Mouse (Mus musculus) midbrain, embryonic 14.5 days (tissue): ENCODE data around the gene Rabgef1. TPM values are rescaled to one million over a fixed set of nuclear protein-coding genes. Genes with fewer than 3 reads are reported as not detected.

Experiments
- ATAC-seq: fragments of 200-750 bp; cut with Nextera tagmentation; 2 replicates; pipeline ENCODE4 v1.8.0; 2017; ENCODE audit warnings: moderate number of reproducible peaks, moderate library complexity; ENCODE audit not compliant: low FRiP score, low TSS enrichment
- DNase-seq: peaks from one replicate; pipeline ENCODE4 v3.0.0-alpha.2; 2015
- H3K27ac ChIP-seq: fragments of 300-500 bp; sonication (generic); replicated peaks from 2 replicates; pipeline ENCODE4 v1.5.1; 2014; ENCODE audit warnings: mild to moderate bottlenecking, low read depth, low read length, moderate library complexity
- H3K27me3 ChIP-seq: fragments of 300-500 bp; sonication (generic); 2 replicates; pipeline ENCODE4 v1.6.1; 2014; ENCODE audit warnings: low read length, control low read depth, mixed read lengths; ENCODE audit not compliant: control insufficient read depth, insufficient read depth
- H3K36me3 ChIP-seq: fragments of 300-500 bp; sonication (generic); 2 replicates; pipeline ENCODE4 v1.6.1; 2014; ENCODE audit warnings: low read length, control low read depth; ENCODE audit not compliant: control insufficient read depth, insufficient read depth
- H3K4me1 ChIP-seq: fragments of 300-500 bp; sonication (generic); 2 replicates; pipeline ENCODE4 v1.6.1; 2014; ENCODE audit warnings: mild to moderate bottlenecking, antibody characterized with exemption, low read length, control low read depth; ENCODE audit not compliant: control insufficient read depth, insufficient read depth
- H3K4me2 ChIP-seq: fragments of 300-500 bp; sonication (generic); 2 replicates; pipeline ENCODE4 v1.6.1; 2014; ENCODE audit warnings: mild to moderate bottlenecking, low read length, moderate library complexity
- H3K4me3 ChIP-seq: fragments of 300-500 bp; sonication (generic); replicated peaks from 2 replicates; pipeline ENCODE4 v1.5.1; 2014; ENCODE audit warnings: low read depth, low read length
- H3K9ac ChIP-seq: fragments of 300-500 bp; sonication (generic); replicated peaks from 2 replicates; pipeline ENCODE4 v1.6.1; 2014; ENCODE audit warnings: mild to moderate bottlenecking, low read length, moderate library complexity
- H3K9me3 ChIP-seq: fragments of 300-500 bp; sonication (generic); 2 replicates; pipeline ENCODE4 v1.6.1; 2016; ENCODE audit warnings: low read length, control low read depth, mixed read lengths; ENCODE audit not compliant: control insufficient read depth
- WGBS: fragments of 180-500 bp; shearing (Covaris S2); extraction: QIAGEN DNeasy Blood & Tissue Kit; methylation state at CpG from one replicate; pipeline ENCODE4 v1.1.7; 2014; 5-methylcytosine and 5-hydroxymethylcytosine counted together
- polyA plus RNA-seq: library from polyadenylated mRNA; unstranded; fragments of >200 nt; fragmentation: Nextera tagmentation; extraction: Ambion mirVana; gene quantifications from 2 replicates; pipeline ENCODE4 v1.2.1, GENCODE M21; 2014

Gene Rabgef1
- polyA plus RNA-seq, 1 experiment from 2014 or later, result 40.3 TPM

DNA sequence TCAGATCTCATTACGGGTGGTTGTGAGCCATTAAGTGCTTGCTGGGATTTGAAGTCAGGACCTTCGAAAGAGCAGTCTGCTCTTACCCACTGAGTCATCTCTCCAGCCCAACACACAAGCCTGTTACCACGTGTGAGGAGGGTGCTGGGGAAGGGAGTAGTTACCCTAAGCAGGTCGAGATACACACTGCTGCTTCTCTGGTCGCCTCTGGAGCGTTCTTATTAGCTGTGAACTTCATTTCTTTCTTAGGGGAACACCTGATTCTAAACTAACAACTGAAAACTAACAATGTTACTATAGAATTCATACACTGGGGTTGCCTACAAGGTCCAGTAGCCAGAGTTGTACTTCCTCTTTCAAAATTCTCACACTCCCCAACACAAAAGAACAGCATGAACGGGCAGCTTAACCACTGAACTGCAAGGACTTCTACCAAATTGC, 11.8 kb upstream of the Rabgef1 start:
- Histone ChIP-seq H3K9me3 (no peaks in the 10 kb centered on the region), H3K27ac (no peak overlapping the region), H3K4me2 (no peak overlapping the region), H3K4me3 (no peak overlapping the region), H3K27me3 (no peaks in the 10 kb centered on the region), H3K9ac (no peak overlapping the region), H3K4me1 (no peaks in the 10 kb centered on the region), H3K36me3 (no peaks in the 10 kb centered on the region)
- no peak for DNase-seq
- no peak for ATAC-seq
- WGBS, result 60% methylated on average over 7 of the region's 7 CpGs

DNA sequence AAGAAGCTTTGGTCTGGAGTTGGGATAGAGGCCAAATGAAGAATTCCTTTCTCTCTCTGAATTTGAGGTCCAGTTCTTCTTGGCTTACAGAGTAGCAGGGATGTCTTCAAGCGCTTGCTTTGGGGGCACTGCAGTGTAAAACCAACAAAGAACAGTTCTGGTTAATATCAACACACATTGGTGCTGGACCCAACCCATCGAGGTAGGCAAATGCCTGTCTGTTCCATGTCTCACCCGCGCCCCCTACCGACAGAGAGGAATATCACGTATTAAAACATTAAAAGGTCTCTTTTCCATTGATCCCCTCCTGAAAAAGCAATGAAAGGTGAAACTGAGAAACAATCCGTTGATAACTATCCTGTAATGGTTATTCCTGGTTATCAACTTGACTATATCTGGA, 7.9 kb upstream of the Rabgef1 start:
- H3K4me3 ChIP-seq, result no peak overlapping the region
- H3K27me3 ChIP-seq, result no peaks in the 10 kb centered on the region
- no peaks in the 10 kb centered on the region for H3K4me1 ChIP-seq
- H3K9ac ChIP-seq, result no peak overlapping the region
- ATAC-seq (no peak), DNase-seq (peak; percentile 82)
- no peak overlapping the region for H3K27ac ChIP-seq
- 8% methylated on average over 7 of the region's 7 CpGs for WGBS
- H3K9me3 ChIP-seq, result no peaks in the 10 kb centered on the region
- no peaks in the 10 kb centered on the region for H3K36me3 ChIP-seq
- H3K4me2 ChIP-seq, result no peak overlapping the region

DNA sequence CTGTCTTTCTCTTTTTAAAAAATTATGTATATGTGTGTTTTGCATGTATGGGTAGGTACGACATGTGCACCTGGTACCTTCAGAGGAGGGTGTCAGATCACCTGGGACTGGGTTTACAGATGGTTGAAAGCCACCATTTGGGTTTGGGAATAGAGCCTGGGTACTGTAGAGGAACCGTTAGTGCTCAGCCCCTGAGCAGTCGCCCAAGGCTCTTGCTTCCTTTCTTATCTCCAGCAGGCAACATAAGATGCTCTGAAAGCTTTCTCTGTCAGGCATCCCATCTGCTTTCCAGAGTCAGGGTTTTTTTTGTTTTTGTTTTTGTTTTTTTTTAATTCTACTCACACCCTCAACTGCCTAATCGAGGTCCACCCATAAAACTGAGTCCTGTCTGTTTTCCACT, 6.4 kb upstream of the Rabgef1 start:
- DNase-seq (no peak), ATAC-seq (no peak)
- Histone ChIP-seq H3K4me2 (no peak overlapping the region), H3K36me3 (no peaks in the 10 kb centered on the region), H3K27me3 (no peaks in the 10 kb centered on the region), H3K4me3 (no peak overlapping the region), H3K9me3 (no peaks in the 10 kb centered on the region), H3K27ac (no peak overlapping the region), H3K9ac (no peak overlapping the region), H3K4me1 (no peaks in the 10 kb centered on the region)
- 81% methylated on average over 4 of the region's 4 CpGs for WGBS

DNA sequence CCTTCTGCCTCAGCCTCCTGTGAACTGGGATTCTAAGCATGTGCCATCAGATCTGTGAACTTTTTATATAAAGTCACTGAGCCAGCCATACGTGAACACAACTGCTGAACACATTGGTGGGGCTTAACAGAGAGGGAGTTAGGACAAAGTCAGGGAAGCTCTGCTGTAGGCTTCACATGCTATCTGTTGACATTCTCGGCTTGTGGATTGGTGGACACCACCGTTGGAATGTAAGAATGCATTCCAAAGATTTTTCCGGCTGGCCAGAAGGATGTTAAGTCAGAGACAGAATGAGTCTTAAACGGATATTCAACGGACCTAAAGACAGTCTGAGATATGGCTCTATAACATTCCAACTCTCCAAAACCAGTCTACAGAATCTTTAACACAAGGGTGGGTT, 2.5 kb upstream of the Rabgef1 start:
- Histone ChIP-seq H3K4me2 (no peak overlapping the region), H3K4me1 (peaks cover 19% of the 10 kb centered on the region), H3K9ac (no peak overlapping the region), H3K36me3 (no peaks in the 10 kb centered on the region), H3K27ac (no peak overlapping the region), H3K4me3 (no peak overlapping the region), H3K9me3 (no peaks in the 10 kb centered on the region), H3K27me3 (no peaks in the 10 kb centered on the region)
- no peak for DNase-seq
- 77% methylated on average over 6 of the region's 6 CpGs for WGBS
- no peak for ATAC-seq

DNA sequence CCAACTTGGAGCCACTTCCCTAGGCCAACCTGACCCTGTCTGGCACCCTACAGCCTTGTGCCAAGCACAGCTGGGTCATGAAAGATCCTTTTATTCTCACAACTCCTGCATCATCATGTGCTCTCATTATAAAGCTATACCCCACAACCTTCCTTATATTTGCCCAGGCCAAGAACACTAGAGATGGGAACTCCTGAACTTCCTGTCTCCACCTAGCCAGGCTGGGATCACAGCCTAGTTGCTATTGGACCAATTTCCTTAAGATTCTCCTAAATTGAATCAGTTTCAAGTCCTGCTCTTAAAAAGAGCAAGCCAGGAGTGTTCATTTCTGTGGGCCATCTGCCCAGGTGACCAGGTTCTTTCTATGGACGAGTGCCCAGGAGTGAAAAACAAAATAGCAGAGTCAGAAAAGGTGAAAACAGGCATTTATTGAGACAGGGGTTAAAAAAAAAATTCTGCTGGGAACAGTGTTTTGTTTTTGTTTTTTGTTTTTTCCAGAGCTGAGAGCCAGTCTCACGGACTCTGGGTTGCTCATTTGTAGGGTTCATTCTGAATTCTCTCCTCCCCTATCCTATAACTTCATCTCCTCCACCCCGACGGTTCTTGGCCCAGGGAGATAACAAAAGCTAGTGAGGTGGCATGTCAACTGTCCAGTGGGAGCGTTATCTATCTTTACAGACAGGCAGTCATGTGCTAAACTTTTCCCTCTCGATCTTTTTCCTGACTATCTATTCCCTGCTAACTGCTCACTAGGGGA, 754 bp upstream of the Rabgef1 start:
- peak overlapping the region; percentile 82 for H3K4me2 ChIP-seq
- H3K4me1 ChIP-seq, result peaks cover 19% of the 10 kb centered on the region
- no peak for DNase-seq
- H3K4me3 ChIP-seq, result peak overlapping the region; percentile 71
- WGBS, result 15% methylated on average over 6 of the region's 6 CpGs
- H3K27me3 ChIP-seq, result no peaks in the 10 kb centered on the region
- no peak for ATAC-seq
- H3K9me3 ChIP-seq, result no peaks in the 10 kb centered on the region
- H3K9ac ChIP-seq, result peak overlapping the region; percentile 81
- peak overlapping the region; percentile 87 for H3K27ac ChIP-seq
- no peaks in the 10 kb centered on the region for H3K36me3 ChIP-seq

DNA sequence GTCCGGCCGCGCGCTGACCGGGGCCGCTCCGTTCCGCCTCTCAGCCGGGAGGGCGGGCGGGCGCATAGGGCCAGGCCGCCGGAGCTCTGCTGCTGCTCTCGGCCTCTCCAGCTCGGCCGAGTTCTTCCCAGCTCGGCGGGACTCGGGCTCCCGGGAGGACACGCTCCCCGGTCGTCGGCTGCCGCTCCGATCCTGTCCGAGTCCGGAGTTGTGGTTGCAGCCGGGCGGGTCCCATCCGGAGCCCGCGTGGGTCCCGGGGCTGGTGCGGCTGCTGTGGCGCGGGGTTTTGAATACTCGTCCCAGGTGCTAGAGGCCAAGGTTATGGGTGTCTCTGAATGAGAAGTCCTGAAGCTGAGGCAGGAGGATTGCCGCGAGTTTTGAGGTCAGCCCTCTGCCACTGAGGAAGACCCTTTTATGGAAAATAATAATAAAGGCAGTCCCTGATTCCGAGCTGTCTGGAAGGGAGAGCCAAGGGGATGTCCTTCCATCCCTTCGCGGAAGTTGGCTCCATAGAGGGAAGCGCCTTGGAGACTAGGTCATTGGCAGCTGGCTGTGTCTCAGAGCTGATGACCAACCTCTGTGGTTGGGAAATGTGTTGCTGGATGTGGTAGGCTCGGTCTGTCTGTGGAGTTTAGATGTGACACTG, 481 bp downstream of the Rabgef1 start:
- peaks cover 19% of the 10 kb centered on the region for H3K4me1 ChIP-seq
- ATAC-seq, result no peak
- H3K27me3 ChIP-seq, result no peaks in the 10 kb centered on the region
- 2% methylated on average over 42 of the region's 46 CpGs for WGBS
- DNase-seq, result peak; percentile 34
- H3K4me2 ChIP-seq, result peak overlapping the region; percentile 83
- H3K9me3 ChIP-seq, result no peaks in the 10 kb centered on the region
- no peaks in the 10 kb centered on the region for H3K36me3 ChIP-seq
- H3K9ac ChIP-seq, result peak overlapping the region; percentile 81
- peak overlapping the region; percentile 87 for H3K27ac ChIP-seq
- H3K4me3 ChIP-seq, result peak overlapping the region; percentile 71

DNA sequence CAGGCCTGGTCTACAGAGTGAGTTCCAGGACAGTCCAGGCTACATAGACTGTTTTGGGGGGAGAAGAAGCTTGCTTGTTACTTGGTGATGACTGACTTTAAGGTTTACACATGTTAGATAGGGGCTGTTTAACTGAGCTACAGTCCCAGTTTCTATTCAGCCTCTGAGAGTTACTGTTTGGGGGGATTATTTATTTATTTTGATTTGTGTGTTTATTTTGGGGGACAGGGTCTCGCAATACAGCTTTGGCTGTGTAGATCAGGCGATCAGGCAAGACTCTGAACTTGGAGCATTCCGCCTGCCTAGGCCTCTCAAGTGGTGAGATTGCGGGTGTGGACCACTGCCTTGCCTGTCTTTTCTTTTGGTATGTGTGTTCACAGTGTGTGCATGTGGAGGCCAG, 1.4 kb downstream of the Rabgef1 start:
- Histone ChIP-seq H3K4me2 (peak overlapping the region; percentile 83), H3K27me3 (no peaks in the 10 kb centered on the region), H3K9ac (no peak overlapping the region), H3K9me3 (no peaks in the 10 kb centered on the region), H3K27ac (no peak overlapping the region), H3K36me3 (no peaks in the 10 kb centered on the region), H3K4me1 (peaks cover 19% of the 10 kb centered on the region), H3K4me3 (peak overlapping the region; percentile 71; the same call in 1 of the 2 replicates)
- 93% methylated on average over 4 of the region's 4 CpGs for WGBS
- DNase-seq (no peak), ATAC-seq (no peak)

DNA sequence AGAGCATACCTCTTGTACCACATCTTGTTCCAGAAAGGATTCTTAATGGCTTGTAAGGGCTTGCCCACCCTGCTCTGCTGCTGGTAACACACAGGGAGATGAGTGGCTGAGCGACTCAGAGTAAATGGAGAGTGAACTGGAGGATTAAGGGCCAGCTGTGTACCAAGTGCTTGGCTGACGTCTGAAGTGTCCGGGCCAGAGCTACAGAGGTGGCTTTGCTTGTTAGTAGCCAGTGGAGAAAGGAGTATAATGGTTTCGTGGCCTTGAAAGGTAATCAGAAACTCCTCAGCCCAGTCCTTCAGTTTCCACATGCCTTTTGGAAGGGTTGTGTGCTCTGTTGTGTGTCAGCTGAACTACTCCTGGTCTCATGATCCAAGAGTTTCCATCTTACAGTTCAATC, 6.3 kb downstream of the Rabgef1 start:
- H3K27ac ChIP-seq, result no peak overlapping the region
- H3K27me3 ChIP-seq, result no peaks in the 10 kb centered on the region
- DNase-seq (no peak), ATAC-seq (no peak)
- H3K4me2 ChIP-seq, result no peak overlapping the region
- H3K9ac ChIP-seq, result no peak overlapping the region
- H3K4me1 ChIP-seq, result peaks cover 6% of the 10 kb centered on the region
- H3K9me3 ChIP-seq, result no peaks in the 10 kb centered on the region
- H3K36me3 ChIP-seq, result no peaks in the 10 kb centered on the region
- WGBS, result 59% methylated on average over 4 of the region's 4 CpGs
- no peak overlapping the region for H3K4me3 ChIP-seq

DNA sequence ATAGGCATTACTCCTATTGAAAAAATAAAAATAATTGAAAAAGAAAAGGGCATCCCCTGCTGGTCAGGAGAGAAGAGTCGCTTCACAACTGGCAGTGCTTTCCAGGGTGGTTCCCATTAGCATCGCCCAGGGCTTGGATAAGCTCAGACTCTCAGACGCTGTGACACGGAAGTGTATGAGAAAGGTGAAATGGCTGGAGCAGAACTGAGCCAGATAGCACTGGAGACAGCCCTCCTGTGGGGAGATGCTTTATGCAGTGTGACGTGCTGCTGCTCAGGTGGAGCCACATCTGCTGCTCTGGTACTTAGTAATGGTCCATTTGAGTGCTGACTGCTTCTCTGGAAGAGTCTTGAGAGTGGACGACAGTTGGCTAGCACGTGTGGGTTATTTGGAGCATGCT, 8.8 kb downstream of the Rabgef1 start:
- 71% methylated on average over 7 of the region's 7 CpGs for WGBS
- no peak for ATAC-seq

More for the DNA sequence above, 8.8 kb downstream of the Rabgef1 start:
- H3K9me3 ChIP-seq, result no peaks in the 10 kb centered on the region
- H3K4me3 ChIP-seq, result no peak overlapping the region
- no peaks in the 10 kb centered on the region for H3K36me3 ChIP-seq
- no peak for DNase-seq
- no peaks in the 10 kb centered on the region for H3K27me3 ChIP-seq
- no peaks in the 10 kb centered on the region for H3K4me1 ChIP-seq
- no peak overlapping the region for H3K27ac ChIP-seq
- no peak overlapping the region for H3K9ac ChIP-seq
- no peak overlapping the region for H3K4me2 ChIP-seq
